Mouse (Mus musculus): Measurements from ENCODE around the gene Copz2. TPM values are rescaled to one million over a fixed set of nuclear protein-coding genes. Genes with fewer than 3 reads are reported as not detected.

Copz2 gene
- polyA plus RNA-seq, 1 experiment: 39.7 TPM

DNA sequence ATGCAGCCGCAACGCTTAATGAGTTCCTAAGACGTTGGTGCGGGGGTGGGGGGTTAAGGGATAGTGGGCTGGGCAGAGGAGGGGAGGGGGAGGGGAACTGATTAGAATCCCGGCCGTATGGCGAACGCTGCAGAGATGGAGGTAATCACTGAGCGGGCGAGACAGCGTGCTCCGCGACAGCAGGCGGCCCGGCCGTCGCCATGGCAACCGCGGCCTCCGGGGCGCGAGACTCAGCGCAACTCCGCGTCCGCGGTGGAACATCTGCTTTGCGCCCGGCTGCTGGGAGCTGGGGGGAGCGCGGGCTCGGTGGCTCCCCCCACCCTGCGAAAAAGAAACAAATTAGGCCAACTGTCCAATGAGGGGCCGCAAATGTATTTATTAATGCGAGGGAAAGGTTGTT is 26.1 kb downstream of the Copz2 start:
- Histone ChIP-seq H3K4me3 (replicated peaks; ENCODE audit: extremely low read depth, low read depth, low read length) (no peak overlapping the region), H3K4me1 (ENCODE audit: control insufficient read depth, insufficient read depth, low read length) (peaks cover 2% of the 10 kb centered on the region; the same call in 1 of the 2 replicates)
- TF ChIP-seq POLR2A (IDR thresholded peaks at IDR 0.05; ENCODE audit: borderline replicate concordance, extremely low read depth, low read depth, low read length): no peak
- no peak for TF ChIP-seq CTCF (IDR thresholded peaks at IDR 0.05; ENCODE audit: insufficient read depth, low read length)
- DNase-seq: peak; percentile 37
- 1% methylated on average over 35 of the region's 35 CpGs for WGBS

DNA sequence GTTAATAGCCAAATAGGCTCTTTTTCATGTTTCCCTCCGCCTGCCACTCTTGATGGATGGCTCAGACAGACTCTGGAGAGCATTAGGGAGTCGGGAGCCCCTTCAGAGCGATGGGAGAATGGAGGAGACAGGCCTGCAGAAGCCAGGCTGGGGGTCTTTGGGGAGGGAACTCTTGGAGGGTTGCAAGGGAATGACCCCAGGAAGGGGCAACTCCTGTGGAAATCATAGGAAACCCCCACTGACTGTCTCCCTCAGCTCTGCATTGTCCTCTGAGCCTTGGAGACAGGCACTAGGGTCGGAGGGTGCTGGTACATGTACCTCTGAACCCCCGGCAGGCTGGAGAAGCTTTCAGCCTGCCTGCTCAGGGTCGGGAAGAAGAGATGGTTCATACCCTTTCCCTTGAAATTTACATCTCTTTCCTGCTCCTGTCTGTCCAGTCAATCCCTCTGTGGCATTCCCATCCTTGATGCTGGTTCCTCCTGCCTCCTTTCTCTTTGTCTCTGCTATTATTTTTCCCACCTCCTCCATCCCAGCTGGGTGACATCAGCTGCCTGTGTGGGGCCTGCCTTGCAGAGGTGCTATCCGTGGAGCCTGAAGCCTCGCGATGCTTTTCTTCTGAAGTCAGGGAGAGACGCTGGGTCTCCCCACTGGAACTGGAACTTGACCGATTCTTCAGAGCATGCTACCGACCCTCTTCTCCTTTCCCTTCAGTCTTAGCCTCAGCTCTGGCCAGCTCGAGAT is 26.8 kb downstream of the Copz2 start:
- H3K4me3 ChIP-seq (replicated peaks; ENCODE audit: extremely low read depth, low read depth, low read length): no peak overlapping the region
- 31% methylated on average over 13 of the region's 13 CpGs for WGBS
- H3K4me1 ChIP-seq (ENCODE audit: control insufficient read depth, insufficient read depth, low read length): peaks cover 2% of the 10 kb centered on the region; the same call in 1 of the 2 replicates
- TF ChIP-seq CTCF (IDR thresholded peaks at IDR 0.05; ENCODE audit: insufficient read depth, low read length): no peak
- TF ChIP-seq POLR2A (IDR thresholded peaks at IDR 0.05; ENCODE audit: borderline replicate concordance, extremely low read depth, low read depth, low read length): no peak
- no peak for DNase-seq

DNA sequence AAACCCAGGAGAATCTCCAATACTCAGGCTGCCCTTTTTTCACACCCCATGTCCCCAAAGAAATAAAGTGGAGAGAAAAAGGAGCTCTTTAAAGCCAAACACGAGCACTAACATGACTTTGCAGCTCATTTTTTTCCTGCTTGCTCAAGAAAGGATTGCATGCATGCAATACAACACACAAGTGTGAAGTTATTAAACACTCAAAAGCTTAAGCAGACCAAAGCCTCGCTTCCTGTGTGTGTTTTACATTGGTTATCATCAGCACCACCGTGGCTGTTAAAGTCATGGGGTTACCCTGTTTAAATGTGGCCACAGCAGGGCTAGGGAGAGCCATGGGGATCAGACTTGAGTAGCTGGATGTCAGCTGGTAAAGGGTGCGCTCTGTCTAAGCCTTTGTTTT is 27.4 kb downstream of the Copz2 start:
- WGBS: 43% methylated on average over 4 of the region's 4 CpGs
- DNase-seq: no peak
- TF ChIP-seq POLR2A (IDR thresholded peaks at IDR 0.05; ENCODE audit: borderline replicate concordance, extremely low read depth, low read depth, low read length): no peak
- TF ChIP-seq CTCF (IDR thresholded peaks at IDR 0.05; ENCODE audit: insufficient read depth, low read length): no peak

DNA sequence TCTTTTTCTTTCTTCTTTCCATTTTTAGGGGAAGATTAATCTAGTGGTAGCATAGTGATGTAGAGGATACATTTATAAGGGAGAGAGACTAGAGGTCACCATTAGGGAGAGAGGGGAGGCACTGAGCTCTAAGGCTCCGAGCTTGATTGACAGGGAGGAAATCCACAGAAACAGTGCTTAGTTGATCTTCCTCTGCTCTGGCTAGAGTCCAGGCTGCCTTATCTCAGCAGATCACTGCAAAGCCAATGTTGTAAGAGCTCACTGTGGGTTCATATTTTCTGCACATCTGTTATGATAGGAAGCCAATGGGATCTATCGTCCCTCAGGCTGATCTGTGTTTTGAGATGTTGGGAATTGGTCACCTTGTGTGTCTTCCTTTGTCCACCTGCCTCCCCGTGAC is 29.0 kb downstream of the Copz2 start:
- H3K4me3 ChIP-seq (replicated peaks; ENCODE audit: extremely low read depth, low read depth, low read length): no peak overlapping the region
- no peak for DNase-seq
- TF ChIP-seq POLR2A (IDR thresholded peaks at IDR 0.05; ENCODE audit: borderline replicate concordance, extremely low read depth, low read depth, low read length) (no peak), CTCF (IDR thresholded peaks at IDR 0.05; ENCODE audit: insufficient read depth, low read length) (no peak)
- H3K4me1 ChIP-seq (ENCODE audit: control insufficient read depth, insufficient read depth, low read length): peaks cover 2% of the 10 kb centered on the region; the same call in 1 of the 2 replicates
- 39% methylated on average over 3 of the region's 3 CpGs for WGBS

More for the DNA sequence above, 27.4 kb downstream of the Copz2 start:
- Histone ChIP-seq H3K4me3 (replicated peaks; ENCODE audit: extremely low read depth, low read depth, low read length) (no peak overlapping the region), H3K4me1 (ENCODE audit: control insufficient read depth, insufficient read depth, low read length) (peaks cover 2% of the 10 kb centered on the region; the same call in 1 of the 2 replicates)

DNA sequence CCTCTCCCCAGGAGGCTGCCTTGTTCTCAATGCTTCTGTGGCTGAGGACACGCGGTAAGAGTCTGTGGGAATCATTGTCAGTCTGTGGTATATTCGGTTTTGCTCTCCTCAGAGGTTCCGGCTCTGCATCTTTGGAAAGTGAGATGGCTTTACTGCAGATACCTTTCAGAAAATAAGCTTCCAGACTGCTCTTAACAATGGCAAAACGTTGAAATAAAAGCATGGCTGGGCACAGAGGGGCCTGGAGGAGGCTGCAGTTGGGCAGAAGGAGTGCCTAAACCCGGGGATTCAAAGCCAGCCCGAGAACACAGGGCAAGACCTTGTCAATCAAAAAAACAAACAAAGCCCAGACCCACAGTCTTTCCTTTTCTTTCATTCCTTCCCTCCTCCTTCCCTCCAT is 29.7 kb downstream of the Copz2 start:
- DNase-seq: no peak
- no peak for TF ChIP-seq POLR2A (IDR thresholded peaks at IDR 0.05; ENCODE audit: borderline replicate concordance, extremely low read depth, low read depth, low read length)
- 54% methylated on average over 7 of the region's 7 CpGs for WGBS
- Histone ChIP-seq H3K4me3 (replicated peaks; ENCODE audit: extremely low read depth, low read depth, low read length) (no peak overlapping the region), H3K4me1 (ENCODE audit: control insufficient read depth, insufficient read depth, low read length) (peaks cover 2% of the 10 kb centered on the region; the same call in 1 of the 2 replicates)

DNA sequence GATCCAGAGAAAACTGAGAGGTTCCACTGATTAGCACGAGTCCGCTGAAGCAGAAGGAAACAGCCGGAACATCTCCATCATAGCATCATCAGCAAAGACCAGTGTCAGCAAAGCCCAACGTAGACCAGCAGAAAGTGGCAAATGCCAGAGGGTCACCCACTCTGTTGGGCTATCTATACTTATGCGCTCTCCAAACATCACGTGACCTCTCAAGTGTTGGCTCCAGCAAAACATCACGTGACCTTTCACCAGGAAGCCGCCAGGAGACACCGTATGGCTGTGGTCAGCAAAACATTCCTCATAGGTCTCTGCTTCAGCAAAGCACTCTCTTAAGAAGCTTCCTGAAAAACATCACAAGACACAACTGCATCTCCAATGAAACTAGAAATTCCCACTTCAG is 30.6 kb downstream of the Copz2 start:
- 41% methylated on average over 9 of the region's 9 CpGs for WGBS
- TF ChIP-seq POLR2A (IDR thresholded peaks at IDR 0.05; ENCODE audit: borderline replicate concordance, extremely low read depth, low read depth, low read length): no peak
- no peak for TF ChIP-seq CTCF (IDR thresholded peaks at IDR 0.05; ENCODE audit: insufficient read depth, low read length)
- Histone ChIP-seq H3K4me3 (replicated peaks; ENCODE audit: extremely low read depth, low read depth, low read length) (no peak overlapping the region), H3K4me1 (ENCODE audit: control insufficient read depth, insufficient read depth, low read length) (peaks cover 2% of the 10 kb centered on the region; the same call in 1 of the 2 replicates)
- no peak for DNase-seq

DNA sequence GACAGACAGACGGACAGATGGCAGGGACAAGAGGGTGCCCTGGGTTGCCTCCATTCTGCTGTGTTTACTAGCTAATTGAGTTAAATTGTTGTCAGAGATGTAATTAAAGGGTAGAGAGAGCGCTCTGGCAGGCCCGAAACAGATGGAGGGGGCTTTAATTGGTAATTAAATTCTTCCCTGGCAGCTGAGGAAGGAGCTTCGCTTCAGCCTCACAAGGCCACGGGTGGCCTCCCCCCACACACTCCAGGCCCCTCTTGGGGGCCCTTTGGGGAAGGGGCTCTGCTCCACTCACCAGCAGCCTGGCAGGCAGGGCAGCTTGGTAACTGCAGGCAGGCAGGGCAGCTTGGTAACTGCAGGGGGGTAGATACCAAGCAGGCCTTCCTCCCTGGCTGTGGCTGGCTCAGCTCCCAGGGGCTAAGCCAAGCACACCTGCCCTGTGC is 36.3 kb downstream of the Copz2 start:
- TF ChIP-seq CTCF (IDR thresholded peaks at IDR 0.05; ENCODE audit: insufficient read depth, low read length) (no peak), POLR2A (IDR thresholded peaks at IDR 0.05; ENCODE audit: borderline replicate concordance, extremely low read depth, low read depth, low read length) (no peak)
- Histone ChIP-seq H3K4me1 (ENCODE audit: control insufficient read depth, insufficient read depth, low read length) (no peaks in the 10 kb centered on the region), H3K4me3 (replicated peaks; ENCODE audit: extremely low read depth, low read depth, low read length) (no peak overlapping the region)
- WGBS: 88% methylated on average over 5 of the region's 5 CpGs
- DNase-seq: no peak

DNA sequence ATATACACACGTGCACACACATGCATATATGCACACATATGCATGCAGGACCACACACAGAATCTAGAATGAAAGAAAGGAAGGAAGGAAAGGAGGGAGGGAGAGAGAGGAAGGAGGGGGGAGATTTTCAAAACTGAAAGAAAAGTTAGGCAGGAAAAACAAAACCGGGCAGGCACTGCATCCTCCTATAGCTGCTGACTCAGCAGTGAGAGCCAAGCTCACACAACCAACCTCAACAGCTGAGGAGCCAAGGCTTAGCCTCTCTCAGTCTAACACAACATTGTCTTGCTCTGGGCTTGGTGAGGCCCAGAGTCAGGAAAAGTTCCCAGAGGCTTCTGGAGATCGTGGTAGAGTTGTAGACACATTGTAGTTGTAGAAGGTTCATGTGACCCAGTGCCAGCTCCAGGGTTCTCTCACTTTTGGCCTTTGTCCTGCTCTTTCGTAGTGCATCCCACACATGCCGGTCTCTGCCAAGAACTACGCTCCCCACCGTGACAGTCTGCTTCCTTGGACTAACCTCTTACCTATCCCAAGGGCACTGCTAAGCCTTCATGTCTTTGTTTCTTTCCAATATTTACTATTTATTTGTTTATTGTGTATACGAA is 37.4 kb downstream of the Copz2 start:
- DNase-seq: no peak
- H3K4me3 ChIP-seq (replicated peaks; ENCODE audit: extremely low read depth, low read depth, low read length): no peak overlapping the region
- TF ChIP-seq POLR2A (IDR thresholded peaks at IDR 0.05; ENCODE audit: borderline replicate concordance, extremely low read depth, low read depth, low read length) (no peak), CTCF (IDR thresholded peaks at IDR 0.05; ENCODE audit: insufficient read depth, low read length) (no peak)
- 67% methylated on average over 8 of the region's 8 CpGs for WGBS
- no peaks in the 10 kb centered on the region for H3K4me1 ChIP-seq (ENCODE audit: control insufficient read depth, insufficient read depth, low read length)

DNA sequence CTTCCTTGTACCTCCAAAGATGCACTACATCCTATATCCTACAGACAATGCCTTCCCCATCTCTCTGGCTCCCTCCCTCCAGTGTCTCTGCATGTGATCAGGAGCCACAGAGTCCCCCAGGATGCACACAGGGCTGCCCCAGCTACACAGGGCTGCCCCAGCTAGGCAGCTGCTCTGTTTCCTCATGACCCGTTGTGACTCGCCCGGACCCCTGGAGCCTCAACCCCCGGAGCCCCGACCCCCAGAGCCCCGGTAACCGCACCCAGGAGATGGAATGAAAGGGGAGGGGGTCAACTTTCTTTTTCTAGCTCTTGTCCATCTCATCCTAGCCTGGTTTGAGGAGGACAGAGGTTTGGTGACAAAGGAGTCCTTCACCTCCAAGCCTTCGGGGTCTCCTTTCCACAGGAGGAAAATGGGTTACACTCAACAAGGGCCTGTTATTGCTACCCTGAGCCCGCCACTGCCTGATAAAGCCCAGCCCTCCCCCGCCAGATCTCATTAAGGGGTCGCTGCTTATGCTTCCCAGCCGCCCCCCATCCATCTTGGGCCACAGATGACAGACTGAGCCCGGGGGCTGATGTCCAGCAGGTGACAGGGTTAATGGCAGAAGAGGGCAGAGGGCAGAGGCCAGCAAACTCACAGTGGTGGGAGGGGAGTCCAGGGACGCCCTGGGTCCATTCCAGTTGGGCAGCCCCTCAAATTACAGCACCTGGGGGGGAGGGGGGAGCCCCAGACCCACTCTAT is 42.3 kb downstream of the Copz2 start:
- WGBS: 59% methylated on average over 14 of the region's 14 CpGs

More for the DNA sequence above, 42.3 kb downstream of the Copz2 start:
- Histone ChIP-seq H3K4me1 (ENCODE audit: control insufficient read depth, insufficient read depth, low read length) (no peaks in the 10 kb centered on the region), H3K4me3 (replicated peaks; ENCODE audit: extremely low read depth, low read depth, low read length) (no peak overlapping the region)
- TF ChIP-seq CTCF (IDR thresholded peaks at IDR 0.05; ENCODE audit: insufficient read depth, low read length) (no peak), POLR2A (IDR thresholded peaks at IDR 0.05; ENCODE audit: borderline replicate concordance, extremely low read depth, low read depth, low read length) (no peak)
- DNase-seq: no peak
